Mouse (Mus musculus): Measurements from ENCODE around the gene Sh3pxd2a.

Sh3pxd2a gene

DNA sequence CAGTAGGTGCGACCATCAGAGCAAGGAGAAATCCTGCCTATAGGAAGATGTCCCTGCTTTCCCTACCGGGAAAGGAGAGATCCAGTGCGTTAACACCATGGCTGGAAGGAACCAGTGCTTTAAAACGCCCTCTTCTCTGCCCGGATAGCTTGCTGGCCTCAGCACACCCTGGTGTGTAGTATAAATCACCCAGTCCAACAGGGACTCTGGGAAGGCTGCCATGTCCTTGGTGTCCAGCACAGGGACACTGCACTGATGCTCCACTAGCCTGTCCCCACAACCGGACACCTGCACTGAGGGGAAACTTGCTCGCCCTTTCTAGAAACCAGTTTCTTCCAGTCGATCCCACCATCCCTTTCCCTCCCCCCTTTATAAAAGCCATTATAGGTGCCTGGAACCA, 28.0 kb downstream of the Sh3pxd2a start:
- DNase-seq, result no peak

- no peak for DNase-seq
Measured at GRCm38 (mm10) chr19:47434655-47435054, 29.5 kb downstream of the Sh3pxd2a start.

DNA sequence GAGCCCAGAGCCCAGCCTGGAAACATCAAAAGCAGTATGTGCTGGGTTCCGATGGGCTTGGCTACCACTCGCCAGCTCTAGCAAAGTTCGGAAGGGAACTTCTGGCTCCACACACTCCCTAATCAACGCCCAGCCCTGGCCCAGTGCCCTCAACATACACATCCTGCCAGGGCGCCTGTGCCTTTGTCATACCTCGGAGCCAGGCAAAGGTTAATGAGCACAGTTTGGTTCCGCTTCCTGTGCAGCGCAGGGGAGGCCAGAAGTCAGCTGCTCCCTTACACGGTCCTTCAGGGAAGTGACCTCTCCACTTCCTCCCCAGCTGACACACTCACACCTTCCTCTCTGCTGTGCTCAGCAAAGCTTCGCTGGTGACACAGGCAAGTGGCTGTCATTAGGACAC, 31.9 kb downstream of the Sh3pxd2a start:
- no peak for DNase-seq

GRCm38 (mm10) chr19:47431189-47431931, 32.8 kb downstream of the Sh3pxd2a start:
- no peak for DNase-seq

GRCm38 (mm10) chr19:47430160-47430559, 34.0 kb downstream of the Sh3pxd2a start:
- DNase-seq, result no peak

DNA sequence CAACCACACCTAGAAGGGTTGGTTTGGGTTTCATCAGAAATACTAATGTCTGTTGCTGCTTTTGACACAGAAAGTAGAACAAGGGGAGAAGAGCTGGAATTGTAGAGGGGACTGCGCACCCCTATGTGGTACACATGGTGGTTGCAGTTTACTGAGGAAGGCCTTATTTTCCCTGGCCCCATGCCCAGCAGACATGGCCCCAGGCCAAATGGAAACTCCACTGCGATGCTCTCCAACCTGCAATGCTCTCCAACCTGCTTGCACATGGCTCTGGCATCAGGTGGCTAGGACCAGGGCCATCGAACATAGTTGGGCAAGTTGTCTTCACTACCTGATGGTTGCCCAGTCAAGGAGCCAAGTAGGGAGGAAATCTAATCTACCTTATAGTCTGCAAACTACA, 35.0 kb downstream of the Sh3pxd2a start:
- no peak for DNase-seq

- DNase-seq, result no peak
Measured at GRCm38 (mm10) chr19:47428794-47429193, 35.4 kb downstream of the Sh3pxd2a start.

DNA sequence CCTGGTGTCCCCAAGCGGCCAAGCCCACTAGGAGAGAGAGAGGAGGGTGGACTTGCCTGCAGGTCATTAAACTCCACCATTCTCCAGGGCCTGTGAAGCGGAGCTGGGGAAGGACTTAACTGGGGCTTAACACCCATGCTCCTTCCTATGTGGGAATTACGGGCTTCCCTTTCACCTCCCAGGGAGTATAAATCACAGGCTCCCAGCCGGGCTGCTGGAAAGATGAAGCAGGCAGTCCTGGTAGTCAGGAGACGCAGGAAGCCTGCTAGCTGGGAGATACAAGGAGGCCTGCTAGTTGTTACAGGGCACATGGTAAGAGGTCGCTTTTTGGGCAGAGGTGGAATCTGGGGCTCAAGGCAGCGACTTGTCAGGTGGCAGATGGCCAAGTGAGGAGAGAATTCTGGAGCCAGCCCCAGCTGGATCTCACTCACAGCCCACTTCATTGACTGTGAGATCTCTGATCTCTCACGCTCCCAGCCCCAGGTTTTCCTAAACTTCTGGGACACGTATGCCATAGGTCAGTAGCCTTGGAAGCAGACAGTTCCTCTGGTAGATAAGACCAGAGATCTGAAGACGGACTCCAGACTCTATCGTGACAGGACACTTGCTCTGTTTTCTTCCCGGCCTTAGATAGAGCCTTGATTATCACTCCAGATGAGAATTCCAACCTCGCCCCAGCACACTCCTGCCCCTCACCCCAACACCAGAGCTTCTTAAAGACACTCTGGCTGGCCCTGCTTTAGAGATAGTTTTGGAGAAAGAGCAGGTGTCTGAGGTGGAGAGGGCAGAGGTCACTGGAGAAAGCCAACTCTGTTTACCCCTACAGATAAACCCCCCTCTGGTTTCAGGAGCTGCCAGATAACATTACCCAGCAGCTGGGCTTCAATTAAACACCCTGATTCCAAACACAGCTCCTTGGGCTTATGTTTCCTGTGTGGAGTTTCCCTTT, 36.1 kb downstream of the Sh3pxd2a start:
- DNase-seq, result no peak

- DNase-seq, result no peak
Measured at GRCm38 (mm10) chr19:47423632-47424031, 40.6 kb downstream of the Sh3pxd2a start.

- DNase-seq, result no peak
Measured at GRCm38 (mm10) chr19:47421128-47421898, 42.9 kb downstream of the Sh3pxd2a start.

DNA sequence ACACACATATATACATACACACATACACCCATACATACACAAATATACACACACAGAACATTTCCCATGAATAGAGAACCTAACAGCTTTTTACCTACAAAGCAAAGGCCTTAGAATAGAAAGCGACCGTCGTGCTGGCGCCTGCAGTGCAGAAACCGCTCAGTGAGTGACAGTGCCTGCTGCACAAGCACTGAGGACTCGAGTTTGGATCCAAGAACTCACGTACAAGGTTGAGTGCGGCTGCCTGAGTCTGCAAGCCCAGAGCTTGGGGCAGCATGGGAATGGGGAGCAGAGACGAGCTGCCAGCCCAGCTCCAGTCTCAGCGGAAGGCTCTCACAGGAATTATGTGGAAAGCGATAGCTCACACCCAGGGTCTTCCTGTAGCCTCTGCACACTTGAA, 43.7 kb downstream of the Sh3pxd2a start:
- no peak for DNase-seq

- no peak for DNase-seq
Measured at GRCm38 (mm10) chr19:47419208-47419607, 45.0 kb downstream of the Sh3pxd2a start.

DNA sequence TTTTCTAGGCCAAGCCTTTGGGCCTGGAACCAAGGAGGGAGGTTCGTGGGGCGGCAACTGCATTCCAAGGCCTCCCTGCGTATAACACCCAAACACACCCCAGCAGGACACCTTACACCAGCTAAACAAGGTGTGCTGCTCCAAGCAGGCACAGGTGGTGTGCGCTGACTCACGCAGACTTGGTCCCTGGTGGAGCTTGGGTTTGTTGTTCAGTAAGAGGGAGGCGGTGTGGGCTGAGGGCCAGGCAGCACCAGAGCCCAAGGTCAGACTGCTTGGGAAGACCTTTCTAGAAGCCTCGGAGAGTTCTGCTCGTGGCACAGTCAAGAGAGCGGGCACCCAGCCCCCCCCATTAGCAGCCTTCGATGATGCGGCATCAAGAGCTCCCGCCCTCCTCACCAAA, 48.0 kb downstream of the Sh3pxd2a start:
- no peak for DNase-seq

GRCm38 (mm10) chr19:47414142-47414905, 49.9 kb downstream of the Sh3pxd2a start:
- DNase-seq, result no peak

- DNase-seq, result no peak
Measured at GRCm38 (mm10) chr19:47413458-47414005, 50.7 kb downstream of the Sh3pxd2a start.

DNA sequence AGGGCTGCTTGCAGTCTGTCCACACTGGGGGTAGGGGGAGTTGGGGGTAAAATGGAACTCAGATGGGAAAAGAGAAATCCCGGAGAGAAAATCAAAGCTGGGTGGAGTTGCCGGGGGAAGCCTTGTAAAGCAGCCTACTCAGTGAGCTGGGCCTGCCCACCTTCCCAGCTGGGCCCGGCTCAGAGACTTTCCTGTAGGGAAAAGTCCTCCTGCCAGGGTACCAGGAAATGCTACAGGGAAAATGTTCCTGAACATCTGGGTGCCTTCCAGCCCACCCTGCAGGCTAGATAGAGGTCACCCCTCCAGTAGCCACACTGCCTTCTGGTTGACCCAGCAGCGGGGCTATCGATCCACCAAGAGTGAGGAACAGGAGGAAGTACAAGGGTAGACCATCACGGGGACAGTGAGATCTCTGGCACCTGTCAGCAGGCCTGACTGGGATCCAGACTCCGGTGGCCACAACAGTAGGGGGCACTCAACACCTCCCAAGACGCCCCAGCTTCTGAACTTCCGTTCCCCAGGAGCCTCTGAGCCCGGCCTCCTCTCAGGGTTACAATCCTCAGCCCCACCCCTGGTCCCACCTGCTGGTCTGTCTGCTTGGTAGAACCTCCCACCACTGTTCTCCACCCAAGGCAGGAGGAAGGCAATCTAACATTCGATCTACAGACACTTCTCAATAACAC, 51.5 kb downstream of the Sh3pxd2a start:
- DNase-seq, result no peak

GRCm38 (mm10) chr19:47410301-47410700, 53.9 kb downstream of the Sh3pxd2a start:
- no peak for DNase-seq

DNA sequence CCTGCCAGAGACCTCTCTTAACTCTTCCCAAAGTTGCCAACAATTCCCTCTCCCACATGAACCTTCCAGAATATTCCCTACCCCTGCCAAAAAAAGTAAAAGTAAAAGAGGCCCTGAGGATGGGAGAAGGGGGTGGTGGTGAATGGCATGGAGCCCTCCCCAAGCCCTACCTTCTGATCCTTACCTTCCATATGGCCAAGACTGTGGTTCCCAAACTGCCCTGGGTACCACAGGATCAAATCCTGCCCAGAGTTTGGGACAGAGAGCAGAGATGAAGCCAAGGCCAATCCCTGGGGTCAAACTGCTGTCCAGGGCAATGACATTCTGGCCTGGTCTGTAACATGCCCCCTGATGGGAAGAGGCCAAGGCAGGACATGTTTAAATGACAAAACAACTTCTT, 55.1 kb downstream of the Sh3pxd2a start:
- no peak for DNase-seq

DNA sequence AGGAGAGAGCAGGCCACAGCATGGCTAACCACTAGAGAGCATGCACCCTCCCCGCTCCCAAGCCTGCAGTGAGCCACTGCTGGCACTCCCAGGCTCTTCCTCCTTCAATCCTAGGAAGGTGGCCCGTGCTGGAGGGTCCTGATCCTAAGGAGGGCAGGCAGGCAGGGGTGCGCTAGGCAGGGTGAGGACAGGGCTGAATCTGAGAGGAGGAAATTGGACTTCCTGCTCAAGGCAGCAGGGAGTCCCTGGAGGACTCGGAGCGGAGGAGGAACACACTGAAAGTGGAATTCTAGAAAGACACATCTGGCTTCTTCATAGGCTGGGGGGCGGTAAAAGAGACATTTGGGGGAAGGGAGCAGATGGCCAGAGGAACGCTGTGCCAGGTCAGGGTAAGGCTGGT, 55.5 kb downstream of the Sh3pxd2a start:
- no peak for DNase-seq

- no peak for DNase-seq
Measured at GRCm38 (mm10) chr19:47407332-47407731, 56.9 kb downstream of the Sh3pxd2a start.

- DNase-seq, result no peak
Measured at GRCm38 (mm10) chr19:47406524-47406923, 57.7 kb downstream of the Sh3pxd2a start.

DNA sequence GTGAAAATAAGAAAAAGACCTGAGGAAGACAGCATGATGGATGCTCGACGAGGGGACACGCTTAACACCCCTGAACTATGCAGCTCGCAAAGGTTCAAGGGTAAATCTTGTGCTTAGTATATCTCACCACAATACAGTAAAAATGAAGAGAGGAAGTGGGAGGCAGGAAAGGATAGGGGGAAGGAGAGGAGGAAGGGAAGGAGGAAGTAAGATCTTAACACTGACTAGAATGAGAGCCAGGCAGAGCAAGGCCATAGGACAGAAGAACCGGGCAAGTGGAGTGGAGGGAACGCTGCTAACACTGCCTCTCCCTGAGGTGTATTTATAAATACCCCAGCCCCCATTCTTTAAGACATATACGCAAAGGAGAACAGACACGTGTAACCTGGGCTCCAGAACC, 58.7 kb downstream of the Sh3pxd2a start:
- no peak for DNase-seq

Measured in right cerebral cortex, postnatal 25 days (tissue).